Mouse (Mus musculus): ENCODE measurements around the gene Gm20431.

The Gm20431 gene

DNA sequence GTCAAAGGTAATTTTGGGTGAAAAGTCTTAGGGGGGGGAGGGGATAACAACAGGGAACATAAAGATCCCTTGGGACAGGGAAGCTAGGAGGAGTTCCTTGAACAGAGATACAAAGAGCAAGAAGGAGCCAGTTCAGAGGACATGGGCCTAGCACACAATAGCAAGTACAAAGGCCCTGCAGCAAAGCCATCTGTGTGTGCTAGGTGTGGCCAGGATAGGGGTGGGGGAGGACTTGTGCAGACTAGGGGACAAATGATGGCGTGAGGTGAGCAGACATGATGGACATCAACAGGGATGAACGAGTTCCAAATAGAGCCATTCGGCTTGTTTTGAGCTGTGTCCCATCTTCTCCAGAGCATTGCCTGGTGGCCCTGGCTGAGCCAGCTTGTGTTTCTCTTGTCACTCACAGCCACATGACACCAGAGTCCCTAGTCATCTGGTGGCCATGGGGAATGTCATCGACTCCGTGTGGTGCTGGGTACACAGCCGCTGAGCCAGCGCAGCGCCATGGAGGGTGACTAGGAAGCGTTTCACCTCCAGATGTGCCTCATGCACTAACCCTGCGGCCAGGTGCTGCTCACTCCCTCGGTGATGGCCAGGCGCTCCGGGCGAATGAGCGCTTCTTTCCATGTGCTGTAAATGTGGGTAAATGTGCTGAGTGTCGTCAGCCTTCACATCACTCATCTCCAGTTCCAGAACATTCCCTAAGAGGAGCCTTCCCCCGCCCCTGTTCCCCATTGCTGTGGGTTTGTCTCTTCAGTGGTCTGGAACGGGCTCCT lies 89.7 kb downstream of the Gm20431 start:
- DNase-seq (ENCODE audit: low read depth, low spot score): no peak

GRCm38 (mm10) chr2:167570815-167571214 lies 90.5 kb downstream of the Gm20431 start:
- DNase-seq (ENCODE audit: low read depth, low spot score): no peak

DNA sequence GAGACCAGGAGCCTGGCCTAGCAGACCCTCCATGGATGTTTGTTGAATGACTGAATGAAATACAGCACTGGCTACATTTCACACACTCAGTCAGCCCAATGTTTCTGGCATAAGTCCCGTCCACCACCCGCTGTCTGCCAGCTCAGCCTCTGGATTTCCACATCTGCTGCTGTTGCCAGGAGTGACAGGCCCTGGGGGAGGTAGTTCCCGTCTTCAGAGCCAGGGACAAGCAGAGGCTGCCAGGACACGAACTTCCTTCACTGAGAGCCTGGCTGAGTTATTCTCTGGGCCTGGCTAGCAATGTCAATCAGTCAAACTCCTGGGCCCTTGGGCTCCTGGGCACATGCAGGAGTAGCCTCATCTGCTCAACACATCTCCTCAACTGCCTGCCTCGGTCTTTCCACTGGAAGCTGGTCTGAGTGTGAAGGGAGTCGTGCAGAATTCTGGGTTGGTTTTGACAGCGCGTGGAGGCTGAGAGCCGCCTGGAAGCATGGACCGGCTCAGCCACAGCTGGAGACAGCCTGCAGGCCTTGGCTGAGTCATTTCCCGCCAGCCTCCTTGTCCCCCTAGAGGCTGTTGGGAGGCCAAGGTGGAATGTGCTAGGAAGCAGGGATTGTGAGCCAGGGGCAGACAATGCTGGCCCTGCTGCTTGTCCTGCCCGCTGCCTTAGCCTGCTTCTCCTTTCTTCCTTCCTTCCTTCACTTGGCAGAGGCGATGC lies 91.2 kb downstream of the Gm20431 start:
- DNase-seq (ENCODE audit: low read depth, low spot score): no peak

GRCm38 (mm10) chr2:167568112-167568511 lies 93.2 kb downstream of the Gm20431 start:
- DNase-seq (ENCODE audit: low read depth, low spot score): no peak

DNA sequence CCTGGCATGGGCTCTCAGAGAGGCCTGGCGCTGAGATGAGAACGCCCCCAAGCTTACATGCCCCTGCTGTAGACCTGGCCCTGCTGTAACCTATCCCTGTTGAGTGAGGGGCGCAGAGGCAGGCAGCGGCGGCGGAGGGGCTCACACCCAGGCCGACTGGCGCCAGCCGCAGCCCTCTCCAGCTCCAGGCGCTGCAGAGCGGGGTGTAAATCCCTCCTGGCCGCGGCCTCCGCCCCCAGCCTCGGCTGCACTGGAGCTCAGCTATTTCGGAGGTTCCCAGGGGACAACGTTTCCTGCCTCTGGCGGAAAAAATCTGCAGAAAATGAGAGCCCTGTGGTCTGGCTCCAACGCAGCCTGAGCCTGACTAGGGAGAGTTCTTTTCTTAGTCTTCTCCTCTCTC lies 95.6 kb downstream of the Gm20431 start:
- no peak for DNase-seq (ENCODE audit: low read depth, low spot score)

GRCm38 (mm10) chr2:167565312-167565656 lies 96.0 kb downstream of the Gm20431 start:
- no peak for DNase-seq (ENCODE audit: low read depth, low spot score)

DNA sequence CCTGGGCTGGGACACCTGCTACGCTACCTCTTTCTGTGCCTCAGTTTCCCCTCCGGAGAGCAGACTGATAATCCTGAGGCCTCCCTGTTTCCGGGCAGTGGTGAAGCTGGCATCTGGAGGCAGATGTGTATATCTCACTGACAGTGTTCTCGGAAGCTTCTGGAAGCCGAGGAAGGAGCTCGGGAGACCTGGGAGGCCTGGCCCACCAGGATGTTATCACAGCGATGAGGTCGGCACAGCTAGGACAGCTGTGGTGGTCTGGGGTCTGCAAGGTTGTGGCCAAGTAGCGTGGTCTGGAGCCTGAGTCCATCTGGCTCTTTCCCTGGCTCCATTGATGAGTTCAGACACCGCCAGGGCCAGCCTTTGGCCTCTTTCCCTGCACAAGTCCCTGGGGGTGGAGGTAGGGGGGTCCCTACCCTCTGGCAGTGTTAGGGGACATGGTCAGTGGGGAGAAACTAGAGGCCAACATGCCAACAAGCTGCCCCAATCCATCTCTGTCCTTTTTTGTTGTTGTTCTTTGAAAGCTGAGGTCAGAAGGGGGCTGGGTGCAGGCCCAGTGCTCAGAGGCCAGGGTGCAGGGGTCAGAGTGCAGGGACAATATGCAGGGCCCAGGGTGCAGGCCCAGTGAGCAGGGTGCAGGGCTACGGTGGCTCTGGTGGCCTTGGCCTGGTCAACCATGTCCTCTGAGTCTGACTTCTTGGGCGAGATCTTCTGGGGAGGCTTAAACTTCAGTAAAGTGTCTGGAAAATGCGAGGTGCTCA lies 96.6 kb downstream of the Gm20431 start:
- no peak for DNase-seq (ENCODE audit: low read depth, low spot score)

DNA sequence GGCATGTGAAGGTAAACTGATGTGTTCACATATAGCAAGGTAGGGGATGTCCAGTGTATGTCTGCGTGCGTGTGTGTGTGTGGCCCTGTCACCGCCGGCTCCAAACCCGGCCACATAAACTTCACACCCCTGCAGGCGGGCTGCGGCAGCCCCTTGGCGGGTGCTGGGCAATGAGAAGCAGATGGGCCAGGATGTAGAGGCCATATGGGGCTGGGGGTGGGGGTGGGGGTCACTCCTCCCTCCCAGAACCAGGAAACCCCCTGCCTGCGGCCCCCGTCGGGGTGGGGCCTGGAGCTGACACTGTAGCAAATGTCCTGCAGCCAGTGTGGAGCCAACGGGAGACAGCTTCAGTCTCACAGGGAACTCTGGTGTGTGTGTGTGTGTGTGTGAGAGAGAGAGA lies 97.6 kb downstream of the Gm20431 start:
- no peak for DNase-seq (ENCODE audit: low read depth, low spot score)

DNA sequence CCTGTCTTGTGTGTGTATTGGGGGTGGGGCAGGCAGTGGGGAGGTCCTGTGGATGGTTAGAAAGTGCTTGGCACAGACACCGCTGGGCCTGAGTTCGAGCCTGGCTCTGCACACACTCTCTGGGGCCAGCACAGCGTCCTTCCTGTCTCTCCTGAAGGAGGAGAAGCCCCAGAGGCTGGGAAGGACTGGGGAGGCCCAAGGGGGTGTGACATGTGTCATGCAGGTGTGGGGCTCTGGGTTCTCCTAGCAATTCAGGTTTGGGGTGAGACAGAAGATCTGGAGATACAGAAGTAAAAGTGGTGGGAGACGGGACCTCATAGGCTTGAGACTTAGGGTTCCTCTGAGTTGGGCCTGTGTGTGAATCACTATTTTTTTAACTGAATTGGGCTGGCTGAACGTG lies 98.3 kb downstream of the Gm20431 start:
- no peak for DNase-seq (ENCODE audit: low read depth, low spot score)

DNA sequence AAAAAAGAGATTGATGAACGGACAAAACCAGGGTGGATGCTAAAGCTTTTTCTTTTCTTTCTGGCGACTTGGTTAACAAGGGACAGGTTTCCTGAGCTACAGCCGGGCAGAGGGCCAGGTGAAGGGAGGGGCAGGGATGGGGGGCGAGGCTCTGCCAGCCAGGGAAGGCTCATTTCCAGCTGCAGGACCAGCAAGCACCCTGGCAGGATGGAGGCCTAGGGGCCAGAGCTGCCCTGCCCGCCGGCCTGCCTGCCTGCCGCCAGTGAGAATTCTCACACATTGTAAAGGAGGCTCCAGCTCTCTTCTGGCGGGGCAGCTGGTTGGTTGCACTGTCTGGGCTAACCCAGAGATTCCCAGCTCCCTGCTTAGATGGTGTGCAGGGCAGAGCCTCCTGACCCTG lies 99.2 kb downstream of the Gm20431 start:
- DNase-seq (ENCODE audit: low read depth, low spot score): no peak

GRCm38 (mm10) chr2:167559413-167559812 lies 101.9 kb downstream of the Gm20431 start:
- DNase-seq (ENCODE audit: low read depth, low spot score): no peak
